In genomic region chr1:161251417-161252265, GRCm38 (mm10) we compare ENCODE assay signal across 8 mouse cellular contexts. TPM values are rescaled to one million over a fixed set of nuclear protein-coding genes. Genes with fewer than 3 reads are reported as not detected.
A peak's percentile ranks its signal among the peaks of the same experiment; 100 is the strongest.
DNase-seq lines count a peak whose midpoint lies in the region; ATAC-seq and TF ChIP-seq lines count a peak whose summit lies in the region.

No protein-coding gene starts in this region.

- no peaks in the 10 kb centered on the region for H3K27me3 ChIP-seq in heart, embryonic 12.5 days (replicated peaks)
- H3K27me3 ChIP-seq in Patski: no peaks in the 10 kb centered on the region
- H3K27me3 ChIP-seq in hindbrain, embryonic 11.5 days (ENCODE audit: control insufficient read depth, insufficient read depth, low read length): no peaks in the 10 kb centered on the region; the same call in 1 of the 2 replicates
- no peaks in the 10 kb centered on the region for H3K27me3 ChIP-seq in thymus, adult 2 months (ENCODE audit: control insufficient read depth, insufficient read depth, low read length)

- TF ChIP-seq CTCF in Patski (IDR thresholded peaks at IDR 0.05): no peak
- TF ChIP-seq CTCF in thymus, adult 2 months (IDR thresholded peaks at IDR 0.05; ENCODE audit: borderline replicate concordance, control insufficient read depth, extremely low read depth, insufficient read depth, low read length, poor library complexity): no peak

- CTCF ChIA-PET in Patski (lab: Charles Lee): interaction anchor here (1.4 kb wide), 1 partner anchor 44 kb away, joined by 3 read pairs; no protein-coding TSS in a partner anchor

- H3K27ac ChIP-seq in heart, embryonic 12.5 days (ENCODE audit: poor library complexity, severe bottlenecking): no peak overlapping the region
- no peak overlapping the region for H3K27ac ChIP-seq in hindbrain, embryonic 11.5 days (ENCODE audit: low read depth, low read length)
- peak overlapping the region; percentile 92 for H3K27ac ChIP-seq in thymus, adult 2 months (ENCODE audit: control insufficient read depth, insufficient read depth, low read length)

- H3K36me3 ChIP-seq in heart, embryonic 12.5 days: peaks cover 6% of the 10 kb centered on the region
- H3K36me3 ChIP-seq in hindbrain, embryonic 11.5 days (ENCODE audit: control insufficient read depth, insufficient read depth, low read length): no peaks in the 10 kb centered on the region
- no peaks in the 10 kb centered on the region for H3K36me3 ChIP-seq in thymus, adult 2 months (ENCODE audit: control insufficient read depth, insufficient read depth, low read length)

- no peak for DNase-seq in heart, adult 9 months (ENCODE audit: low spot score in 2 of 2)
- no peak for DNase-seq in Patski (ENCODE audit: low read depth, low spot score)
- DNase-seq in hindbrain, embryonic 11.5 days (ENCODE audit: low spot score): no peak
- DNase-seq in lung, postnatal 10 days: peak; percentile 38
- DNase-seq in thymus, adult 2 months: peak; percentile 24
- DNase-seq in left cerebral cortex, postnatal 36 days (ENCODE audit: low spot score in 2 of 2): no peak
- DNase-seq in layer of hippocampus, adult 9-10 months (ENCODE audit: low spot score): no peak

- H3K4me2 ChIP-seq in heart, embryonic 12.5 days: peak overlapping the region; percentile 76
- H3K4me2 ChIP-seq in hindbrain, embryonic 11.5 days (replicated peaks; ENCODE audit: low read depth, low read length): peak overlapping the region; percentile 84

- no peak for TF ChIP-seq POLR2A in thymus, adult 2 months (IDR thresholded peaks at IDR 0.05; ENCODE audit: control insufficient read depth, extremely low read depth, insufficient read depth, low read length, poor library complexity)

- intact Hi-C loops in left cerebral cortex, postnatal 36 days (cut with DNase I): no loop called here

- POLR2A ChIA-PET in Patski (lab: Charles Lee): interaction anchor here (0.8 kb wide), 1 partner anchor 32 kb away, joined by 3 read pairs; no protein-coding TSS in a partner anchor

- H3K9me3 ChIP-seq in heart, embryonic 12.5 days (replicated peaks): no peaks in the 10 kb centered on the region
- H3K9me3 ChIP-seq in hindbrain, embryonic 11.5 days (ENCODE audit: control insufficient read depth, low read length): no peaks in the 10 kb centered on the region

- H3K9ac ChIP-seq in heart, embryonic 12.5 days: no peak overlapping the region
- H3K9ac ChIP-seq in hindbrain, embryonic 11.5 days (ENCODE audit: low read depth, low read length): no peak overlapping the region

- H3K4me1 ChIP-seq in heart, embryonic 12.5 days (replicated peaks): peaks cover 23% of the 10 kb centered on the region
- no peaks in the 10 kb centered on the region for H3K4me1 ChIP-seq in hindbrain, embryonic 11.5 days (replicated peaks; ENCODE audit: control insufficient read depth, insufficient read depth, low read length)
- peaks cover 15% of the 10 kb centered on the region for H3K4me1 ChIP-seq in thymus, adult 2 months (replicated peaks; ENCODE audit: control insufficient read depth, insufficient read depth, low read length)

- WGBS in heart, embryonic 12.5 days: 65% methylated on average over 9 of the region's 9 CpGs
- 70% methylated on average over 9 of the region's 9 CpGs for WGBS in hindbrain, embryonic 11.5 days
- WGBS in thymus, adult 2 months: 20% methylated on average over 9 of the region's 9 CpGs

- ATAC-seq in heart, embryonic 12.5 days (ENCODE audit: insufficient number of reproducible peaks, low FRiP score): no peak
- ATAC-seq in Patski: peak; percentile 11
- ATAC-seq in hindbrain, embryonic 11.5 days (ENCODE audit: low FRiP score): no peak

- peak overlapping the region; percentile 93 for H3K4me3 ChIP-seq in heart, embryonic 12.5 days
- peak overlapping the region; percentile 80 for H3K4me3 ChIP-seq in hindbrain, embryonic 11.5 days (ENCODE audit: low read depth, low read length)
- peak overlapping the region; percentile 89 for H3K4me3 ChIP-seq in thymus, adult 2 months (ENCODE audit: control insufficient read depth, insufficient read depth, low read length)

- in situ Hi-C loops in Patski (cut with MboI; ENCODE audit: low pct_unique_long_range_greater_than_20kb): loop anchor here (5.0 kb wide), 1 partner anchor 36 kb away; no protein-coding TSS in a partner anchor

RNA-seq across cellular contexts. Expression of gene Prdx6, which starts 0.6 kb away (rescaled TPM):
- 391 and 403 TPM in 2 replicates for polyA plus RNA-seq in heart, embryonic 12.5 days (2016; fragmentation: Nextera tagmentation; extraction: Ambion mirVana)
- polyA plus RNA-seq in Patski (2021): 295 TPM
- polyA plus RNA-seq in hindbrain, embryonic 11.5 days (2014; fragmentation: Nextera tagmentation; extraction: Ambion mirVana): 451 and 491 TPM in 2 replicates
- polyA plus RNA-seq in thymus, adult 2 months (2012; rRNA removed): 63.8 and 80.0 TPM in 2 replicates
- 100 to 1,000 TPM; 310 to 351 TPM for total RNA-seq in left cerebral cortex, postnatal 36 days (2021)

Comparison
In these comparisons a context has a peak if more than half of its experiments do, and no peak if none do; other contexts are left out.
1. DNase-seq: peak in lung, postnatal 10 days (single experiment) and thymus, adult 2 months (single experiment); none in heart, adult 9 months (0 of 2), Patski (single experiment), hindbrain, embryonic 11.5 days (single experiment), left cerebral cortex, postnatal 36 days (0 of 2) and layer of hippocampus, adult 9-10 months (single experiment).
2. Peak in every context shown above with its lines, with median percentiles within 50 percentile points of each other: H3K4me3 ChIP-seq.